Mouse (Mus musculus) heart, adult 2 months (tissue): ENCODE results near the gene Ubqln1.

Experiments used
- CTCF ChIP-seq: fragments of 200-600 bp; IDR thresholded peaks from 2 replicates; pipeline ENCODE4 v1.8.1; 2022; ENCODE audit warnings: antibody characterized with exemption, mild to moderate bottlenecking, moderate library complexity
- POLR2A ChIP-seq: fragments of 200-500 bp; IDR thresholded peaks from 2 replicates; pipeline ENCODE4 v1.6.1; 2011; ENCODE audit warnings: mild to moderate bottlenecking, low read depth, low read length, control low read depth; ENCODE audit not compliant: insufficient read depth

DNA sequence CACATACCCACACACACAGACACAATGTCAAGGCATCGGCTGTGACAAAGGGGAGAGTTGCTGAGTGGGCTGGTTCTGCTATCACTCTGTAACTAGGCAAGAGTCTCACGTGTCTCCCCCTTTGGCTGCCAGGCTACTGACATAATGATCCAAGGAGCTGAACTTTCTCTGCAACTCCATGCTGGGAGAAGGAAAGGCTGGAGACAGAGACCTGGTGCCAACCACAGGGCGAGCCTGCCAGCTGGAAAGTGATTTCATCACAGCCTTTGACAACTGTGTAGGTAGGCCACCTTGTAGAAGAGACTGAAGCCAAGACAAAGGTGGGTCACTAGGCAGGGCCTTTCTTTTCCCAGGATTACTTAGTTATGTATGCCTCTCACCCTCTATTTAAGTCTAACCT, 18.2 kb downstream of the Ubqln1 start:
- TF ChIP-seq CTCF (no peak), POLR2A (no peak)
